Mouse (Mus musculus) lung, embryonic 15.5 days (tissue): ENCODE measurements around the gene Tmem170. TPM values are rescaled to one million over a fixed set of nuclear protein-coding genes. Genes with fewer than 3 reads are reported as not detected.
A peak's percentile ranks its signal among the peaks of the same experiment; 100 is the strongest.
"Not testable (repeated sequence)": the region's sequence is repeated elsewhere in the genome, so short reads cannot be mapped to it uniquely, and the experiment has no call there.

Experiments
- ATAC-seq: fragments of 200-750 bp; cut with Nextera tagmentation; 2 replicates; pipeline ENCODE4 v1.8.0; 2017; ENCODE audit warnings: moderate number of reproducible peaks, borderline replicate concordance; ENCODE audit not compliant: low FRiP score, low TSS enrichment; ENCODE audit errors: extremely low read depth
- H3K27ac ChIP-seq: fragments of 300-500 bp; sonication (generic); 2 replicates; pipeline ENCODE4 v1.5.1; 2015; ENCODE audit warnings: moderate library complexity, mild to moderate bottlenecking, inconsistent platforms
- H3K27me3 ChIP-seq: fragments of 300-500 bp; sonication (generic); 2 replicates; pipeline ENCODE4 v1.6.1; 2015; ENCODE audit warnings: inconsistent platforms
- H3K36me3 ChIP-seq: fragments of 300-500 bp; sonication (generic); 2 replicates; pipeline ENCODE4 v1.6.1; 2015; ENCODE audit warnings: inconsistent platforms
- H3K4me1 ChIP-seq: fragments of 300-500 bp; sonication (generic); 2 replicates; pipeline ENCODE4 v1.6.1; 2015; ENCODE audit warnings: inconsistent platforms
- H3K4me2 ChIP-seq: fragments of 300-500 bp; sonication (generic); 2 replicates; pipeline ENCODE4 v1.6.1; 2015; ENCODE audit warnings: inconsistent platforms, mild to moderate bottlenecking, moderate library complexity
- H3K4me3 ChIP-seq: fragments of 300-500 bp; sonication (generic); 2 replicates; pipeline ENCODE4 v1.5.1; 2015; ENCODE audit warnings: mild to moderate bottlenecking, inconsistent platforms
- H3K9ac ChIP-seq: fragments of 300-500 bp; sonication (generic); 2 replicates; pipeline ENCODE4 v1.6.1; 2015; ENCODE audit warnings: inconsistent platforms
- H3K9me3 ChIP-seq: fragments of 300-500 bp; sonication (generic); 2 replicates; pipeline ENCODE4 v1.6.1; 2016; ENCODE audit warnings: inconsistent platforms
- WGBS: fragments of 180-500 bp; shearing (Covaris S2); methylation state at CpG from one replicate; pipeline ENCODE4 v1.1.7; 2015; 5-methylcytosine and 5-hydroxymethylcytosine counted together
- polyA plus RNA-seq: library from polyadenylated mRNA; unstranded; fragments of >200 nt; fragmentation: Nextera tagmentation; extraction: Ambion mirVana; gene quantifications from 2 replicates; pipeline ENCODE4 v1.2.1, GENCODE M21; 2015

Tmem170 gene
- polyA plus RNA-seq, 1 experiment from 2014 or later = 10.2 TPM

DNA sequence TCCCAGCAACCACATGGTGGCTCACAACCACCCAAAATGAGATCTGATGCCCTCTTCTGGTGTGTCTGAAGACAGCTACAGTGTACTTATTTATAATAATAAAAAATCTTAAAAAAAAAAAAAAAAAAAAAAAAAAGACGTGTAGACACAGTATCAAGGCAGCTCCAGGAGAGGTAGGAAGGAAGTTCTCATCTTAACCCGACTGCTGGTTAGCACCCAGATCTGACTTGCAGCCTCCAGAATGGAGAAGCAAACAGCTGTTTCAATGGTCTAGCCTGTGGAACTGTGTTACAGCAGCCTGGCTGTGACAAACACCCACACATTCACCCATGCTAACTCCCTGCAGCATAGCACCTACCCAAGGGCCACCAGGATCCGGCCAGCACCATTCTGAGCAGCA lies 6.2 kb downstream of the Tmem170 start:
- peaks cover 6% of the 10 kb centered on the region; the same call in 1 of the 2 replicates for H3K4me1 ChIP-seq
- H3K9me3 ChIP-seq = no peaks in the 10 kb centered on the region
- no peak overlapping the region for H3K4me3 ChIP-seq
- no peaks in the 10 kb centered on the region for H3K27me3 ChIP-seq
- H3K27ac ChIP-seq = no peak overlapping the region
- no peak overlapping the region for H3K9ac ChIP-seq
- peaks cover 2% of the 10 kb centered on the region; the same call in 1 of the 2 replicates for H3K36me3 ChIP-seq
- 85% methylated on average over 3 of the region's 3 CpGs for WGBS
- H3K4me2 ChIP-seq = no peak overlapping the region
- ATAC-seq = no peak

GRCm38 (mm10) chr8:111868664-111869063 lies 7.9 kb downstream of the Tmem170 start:
- Histone ChIP-seq H3K9ac (no peak overlapping the region), H3K4me2 (no peak overlapping the region), H3K36me3 (peaks cover 5% of the 10 kb centered on the region; the same call in 1 of the 2 replicates), H3K9me3 (no peaks in the 10 kb centered on the region), H3K4me3 (no peak overlapping the region), H3K27ac (no peak overlapping the region), H3K27me3 (no peaks in the 10 kb centered on the region), H3K4me1 (0 out of 2 replicates have a peak, but pooled peaks cover 2% of the 10 kb centered on the region)
- WGBS = 26% methylated on average over 2 of the region's 2 CpGs
- ATAC-seq = no peak

DNA sequence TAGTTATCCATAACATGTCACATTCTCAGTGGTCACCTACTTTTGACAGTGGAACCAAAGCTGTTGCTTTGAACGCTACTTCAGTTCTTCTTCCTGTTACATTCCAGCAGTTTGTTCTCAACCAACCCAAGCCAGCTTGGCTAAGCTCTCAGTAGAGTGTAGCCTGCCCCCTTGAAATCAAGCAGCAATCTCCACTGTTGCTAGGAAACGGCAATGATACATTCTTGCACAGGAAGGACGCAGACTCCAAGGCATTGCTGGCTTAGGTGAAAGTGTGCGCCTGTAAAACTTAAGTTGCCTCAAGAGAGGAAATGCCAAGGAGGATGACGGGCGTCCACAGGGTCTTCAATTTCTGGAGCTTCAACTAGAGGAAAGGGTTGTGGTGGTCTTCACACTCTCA lies 10.7 kb downstream of the Tmem170 start:
- no peaks in the 10 kb centered on the region for H3K27me3 ChIP-seq
- H3K9ac ChIP-seq = no peak overlapping the region
- H3K4me2 ChIP-seq = no peak overlapping the region
- peaks cover 5% of the 10 kb centered on the region; the same call in 1 of the 2 replicates for H3K36me3 ChIP-seq
- no peak for ATAC-seq
- no peak overlapping the region for H3K27ac ChIP-seq
- no peak overlapping the region for H3K4me3 ChIP-seq
- no peaks in the 10 kb centered on the region for H3K9me3 ChIP-seq
- H3K4me1 ChIP-seq = 0 out of 2 replicates have a peak, but pooled peaks cover 2% of the 10 kb centered on the region
- WGBS = 52% methylated on average over 6 of the region's 6 CpGs

DNA sequence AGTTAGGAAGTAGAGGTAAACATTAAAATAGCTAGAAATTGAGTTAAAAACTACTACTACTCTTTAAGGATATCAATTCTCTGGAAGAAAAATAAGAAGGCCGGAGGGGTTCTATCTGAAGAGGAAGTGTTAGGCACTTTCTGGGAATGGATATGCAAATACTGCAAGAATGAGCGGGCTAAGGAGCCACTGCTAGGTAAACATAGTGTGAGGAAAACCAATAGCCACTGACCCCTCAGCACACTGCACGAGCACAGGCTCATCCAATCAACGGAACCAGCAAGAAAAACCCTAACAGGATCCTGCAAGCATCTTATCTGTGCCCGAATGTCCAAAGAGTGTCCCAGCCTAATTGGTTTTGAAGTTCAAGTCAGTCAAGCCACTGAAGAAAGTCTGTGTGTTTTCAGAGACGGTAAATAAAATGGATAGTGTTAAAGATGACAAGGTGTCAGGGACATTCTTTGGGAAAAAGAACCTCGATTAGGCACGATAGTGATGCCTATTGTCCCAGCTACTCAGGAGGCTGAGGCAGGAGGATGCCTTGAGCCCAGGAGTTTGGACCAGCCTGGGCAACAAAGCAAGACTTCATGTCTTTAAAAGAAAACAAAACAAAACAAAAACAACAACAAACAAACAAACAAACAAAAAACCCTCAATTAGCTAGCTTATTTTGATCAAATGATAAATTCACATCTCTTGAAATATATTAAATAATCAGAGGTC lies 11.3 kb downstream of the Tmem170 start:
- Histone ChIP-seq H3K4me1 (0 out of 2 replicates have a peak, but pooled peaks cover 2% of the 10 kb centered on the region), H3K9ac (no peak overlapping the region), H3K27ac (no peak overlapping the region), H3K36me3 (peaks cover 5% of the 10 kb centered on the region; the same call in 1 of the 2 replicates), H3K4me2 (no peak overlapping the region), H3K4me3 (no peak overlapping the region), H3K27me3 (no peaks in the 10 kb centered on the region), H3K9me3 (no peaks in the 10 kb centered on the region)
- WGBS = 74% methylated on average over 8 of the region's 8 CpGs
- no peak for ATAC-seq

DNA sequence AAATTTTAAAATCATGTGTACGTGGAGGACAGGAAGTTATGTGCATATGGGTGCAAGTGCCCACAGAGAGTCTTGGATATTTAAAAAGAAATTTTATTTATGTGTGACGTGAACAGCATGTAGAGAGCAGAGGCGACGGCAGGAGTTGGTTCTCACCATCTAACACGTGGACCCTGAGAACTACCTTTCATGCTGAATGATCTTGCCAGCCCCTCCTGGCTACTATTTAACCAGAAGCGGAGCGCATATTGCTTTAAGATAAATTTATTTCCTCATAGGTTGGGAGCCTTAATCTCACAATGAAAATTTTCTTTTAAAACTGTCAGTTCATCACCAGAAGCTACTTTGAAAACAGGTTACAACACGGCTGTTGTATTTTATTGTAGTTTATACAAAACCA lies 11.9 kb downstream of the Tmem170 start:
- Histone ChIP-seq H3K27me3 (no peaks in the 10 kb centered on the region), H3K4me2 (no peak overlapping the region), H3K27ac (no peak overlapping the region), H3K4me1 (0 out of 2 replicates have a peak, but pooled peaks cover 2% of the 10 kb centered on the region), H3K9ac (no peak overlapping the region), H3K4me3 (no peak overlapping the region), H3K36me3 (peaks cover 5% of the 10 kb centered on the region; the same call in 1 of the 2 replicates), H3K9me3 (no peaks in the 10 kb centered on the region)
- no peak for ATAC-seq
- 80% methylated on average over 8 of the region's 8 CpGs for WGBS

GRCm38 (mm10) chr8:111863280-111863679 lies 13.3 kb downstream of the Tmem170 start:
- Histone ChIP-seq H3K9me3 (no peaks in the 10 kb centered on the region), H3K4me2 (no peak overlapping the region), H3K4me3 (no peak overlapping the region), H3K27me3 (no peaks in the 10 kb centered on the region), H3K9ac (no peak overlapping the region), H3K27ac (peak overlapping the region; percentile 33; the same call in 1 of the 2 replicates), H3K4me1 (no peaks in the 10 kb centered on the region), H3K36me3 (peaks cover 5% of the 10 kb centered on the region; the same call in 1 of the 2 replicates)
- 76% methylated on average over 4 of the region's 4 CpGs for WGBS
- no peak for ATAC-seq

DNA sequence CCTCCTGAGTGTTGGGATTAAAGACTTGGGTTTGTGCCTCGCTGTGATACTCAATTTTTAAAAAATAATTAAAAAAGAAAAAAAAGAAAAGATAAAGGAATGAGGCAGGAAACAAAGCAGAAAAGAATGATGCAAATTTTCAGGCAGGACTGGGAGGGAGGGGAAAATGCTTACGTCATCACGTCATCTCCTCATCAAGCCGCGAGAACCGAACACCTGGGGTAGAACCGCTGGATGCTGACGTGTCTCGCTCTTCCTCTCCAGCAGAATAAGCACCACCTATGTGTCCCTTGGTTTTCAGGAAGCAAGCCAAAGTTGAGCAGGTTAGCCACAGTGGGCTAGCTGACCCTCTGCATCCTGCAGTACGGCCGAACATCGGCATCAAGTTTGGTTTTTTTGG lies 20.6 kb downstream of the Tmem170 start:
- 85% methylated on average over 12 of the region's 12 CpGs for WGBS

GRCm38 (mm10) chr8:111853861-111854501 lies 22.6 kb downstream of the Tmem170 start, which contains the start of gene Cfdp1:
Cfdp1 (minus strand) TSS chr8:111854291.
- no peak within 1 kb of the TSS; the same call in 1 of the 2 replicates for H3K27ac ChIP-seq
- peaks cover 13% of the 10 kb centered on the region for H3K4me1 ChIP-seq
- no peaks in the 10 kb centered on the region for H3K27me3 ChIP-seq
- ATAC-seq = peak; percentile 100
- H3K36me3 ChIP-seq = no peaks in the 10 kb centered on the region
- peak within 1 kb of the TSS; percentile 85 for H3K9ac ChIP-seq
- under 1% methylated on average over 53 of the region's 53 CpGs for WGBS
- H3K9me3 ChIP-seq = no peaks in the 10 kb centered on the region
- peak within 1 kb of the TSS; percentile 78 for H3K4me3 ChIP-seq
- peak within 1 kb of the TSS; percentile 86 for H3K4me2 ChIP-seq

More for the DNA sequence above, 20.6 kb downstream of the Tmem170 start:
- Histone ChIP-seq H3K4me3 (no peak overlapping the region), H3K9me3 (no peaks in the 10 kb centered on the region), H3K4me2 (no peak overlapping the region), H3K9ac (no peak overlapping the region), H3K27me3 (no peaks in the 10 kb centered on the region), H3K36me3 (no peaks in the 10 kb centered on the region), H3K4me1 (peaks cover 13% of the 10 kb centered on the region), H3K27ac (no peak overlapping the region)
- ATAC-seq = no peak

DNA sequence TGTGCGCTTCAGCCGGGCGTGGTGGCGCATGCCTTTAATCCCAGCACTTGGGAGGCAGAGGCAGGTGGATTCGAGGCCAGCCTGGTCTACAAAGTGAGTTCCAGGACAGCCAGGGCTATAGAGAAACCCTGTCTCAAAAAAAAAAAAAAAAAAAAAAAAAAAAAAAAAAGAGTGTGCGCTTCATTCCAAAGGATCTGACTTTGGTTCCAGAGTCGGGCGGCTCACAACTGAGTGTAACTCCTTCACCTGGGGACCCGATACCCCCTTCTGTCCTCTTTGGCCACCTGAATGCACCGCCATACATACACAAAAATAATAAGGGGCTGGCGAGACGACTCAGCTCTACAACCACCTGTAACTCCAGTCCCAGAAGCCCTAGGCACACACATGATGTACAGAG lies 23.3 kb downstream of the Tmem170 start:
- H3K27ac ChIP-seq, ATAC-seq, H3K9me3 ChIP-seq, H3K36me3 ChIP-seq, H3K27me3 ChIP-seq: not testable (repeated sequence)
- peak overlapping the region; percentile 85 for H3K9ac ChIP-seq
- peak overlapping the region; percentile 86 for H3K4me2 ChIP-seq
- WGBS = 57% methylated on average over 12 of the region's 12 CpGs
- H3K4me1 ChIP-seq = peaks cover 13% of the 10 kb centered on the region
- H3K4me3 ChIP-seq = peak overlapping the region; percentile 78

GRCm38 (mm10) chr8:111846746-111847145 lies 29.8 kb downstream of the Tmem170 start:
- Histone ChIP-seq H3K9me3 (no peaks in the 10 kb centered on the region), H3K4me1 (no peaks in the 10 kb centered on the region), H3K4me3 (no peak overlapping the region), H3K36me3 (peaks cover 18% of the 10 kb centered on the region), H3K27me3 (no peaks in the 10 kb centered on the region), H3K4me2 (no peak overlapping the region), H3K9ac (no peak overlapping the region), H3K27ac (no peak overlapping the region)
- ATAC-seq = no peak
- 90% methylated on average over 6 of the region's 6 CpGs for WGBS

- Histone ChIP-seq H3K36me3 (peaks cover 44% of the 10 kb centered on the region), H3K9ac (no peak overlapping the region), H3K4me2 (no peak overlapping the region), H3K4me1 (no peaks in the 10 kb centered on the region), H3K27ac (no peak overlapping the region), H3K9me3 (no peaks in the 10 kb centered on the region), H3K27me3 (no peaks in the 10 kb centered on the region), H3K4me3 (no peak overlapping the region)
- no peak for ATAC-seq
- WGBS = 17% methylated on average over 1 of the region's 1 CpGs
Measured at GRCm38 (mm10) chr8:111835540-111835939, 41.0 kb downstream of the Tmem170 start.

GRCm38 (mm10) chr8:111834011-111834410 lies 42.5 kb downstream of the Tmem170 start:
- Histone ChIP-seq H3K27ac (no peak overlapping the region), H3K4me2 (no peak overlapping the region), H3K36me3 (peaks cover 45% of the 10 kb centered on the region), H3K9me3 (no peaks in the 10 kb centered on the region), H3K9ac (no peak overlapping the region), H3K27me3 (no peaks in the 10 kb centered on the region), H3K4me3 (no peak overlapping the region), H3K4me1 (peaks cover 9% of the 10 kb centered on the region; the same call in 1 of the 2 replicates)
- no peak for ATAC-seq
- 56% methylated on average over 6 of the region's 6 CpGs for WGBS
